Mouse (Mus musculus) heart, embryonic 14.5 days (tissue): ENCODE results near the gene Tbc1d16. TPM values are rescaled to one million over a fixed set of nuclear protein-coding genes. Genes with fewer than 3 reads are reported as not detected.

Experiments used
- ATAC-seq: fragments of 200-750 bp; cut with Nextera tagmentation; 2 replicates; pipeline ENCODE4 v1.8.0; 2017; ENCODE audit warnings: low read depth, moderate TSS enrichment; ENCODE audit not compliant: insufficient number of reproducible peaks, insufficient read depth, low FRiP score
- H3K27ac ChIP-seq, 2 experiments: fragments of 200-500 bp in 1 of 2; fragments of 300-500 bp in 1 of 2; sonication (generic) in 1 of 2; replicated peaks in 1 of 2; 2 replicates each; pipeline ENCODE4 v1.5.1; 2012 to 2014; ENCODE audit warnings: low read depth in 2 of 2, low read length in 2 of 2, control low read depth in 1 of 2, mild to moderate bottlenecking in 1 of 2, mixed read lengths in 1 of 2; ENCODE audit not compliant: control insufficient read depth in 1 of 2, insufficient read depth in 1 of 2
- H3K27me3 ChIP-seq: fragments of 300-500 bp; sonication (generic); 2 replicates; pipeline ENCODE4 v1.6.1; 2014; ENCODE audit warnings: mild to moderate bottlenecking, low read length, control low read depth; ENCODE audit not compliant: control insufficient read depth, insufficient read depth
- H3K36me3 ChIP-seq: fragments of 300-500 bp; sonication (generic); 2 replicates; pipeline ENCODE4 v1.6.1; 2014; ENCODE audit warnings: mild to moderate bottlenecking, control low read depth, low read length, mixed read lengths; ENCODE audit not compliant: control insufficient read depth, insufficient read depth
- H3K4me1 ChIP-seq, 2 experiments: fragments of 200-500 bp in 1 of 2; fragments of 300-500 bp in 1 of 2; sonication (generic) in 1 of 2; 2 replicates each; pipeline ENCODE4 v1.6.1; 2012 to 2014; ENCODE audit warnings: low read length in 2 of 2, control low read depth in 1 of 2, mixed read lengths in 1 of 2; ENCODE audit not compliant: control insufficient read depth in 2 of 2, insufficient read depth in 2 of 2
- H3K4me2 ChIP-seq: fragments of 300-500 bp; sonication (generic); 2 replicates; pipeline ENCODE4 v1.6.1; 2014; ENCODE audit warnings: mild to moderate bottlenecking, low read length
- H3K4me3 ChIP-seq, 2 experiments: fragments of 200-500 bp in 1 of 2; fragments of 300-500 bp in 1 of 2; sonication (generic) in 1 of 2; 2 replicates each; pipeline ENCODE4 v1.5.1; 2012 to 2014; ENCODE audit warnings: low read length in 2 of 2, mild to moderate bottlenecking in 2 of 2, control low read depth in 1 of 2, low read depth in 1 of 2, moderate library complexity in 1 of 2; ENCODE audit not compliant: control insufficient read depth in 1 of 2, insufficient read depth in 1 of 2
- H3K9ac ChIP-seq: fragments of 300-500 bp; sonication (generic); 2 replicates; pipeline ENCODE4 v1.6.1; 2014; ENCODE audit warnings: mild to moderate bottlenecking, low read length
- H3K9me3 ChIP-seq: fragments of 300-500 bp; sonication (generic); 2 replicates; pipeline ENCODE4 v1.6.1; 2016; ENCODE audit warnings: low read length, control low read depth; ENCODE audit not compliant: control insufficient read depth
- WGBS: fragments of 180-500 bp; shearing (Covaris S2); extraction: QIAGEN DNeasy Blood & Tissue Kit; methylation state at CpG from one replicate; pipeline ENCODE4 v1.1.7; 2014; 5-methylcytosine and 5-hydroxymethylcytosine counted together
- polyA plus RNA-seq: library from polyadenylated mRNA; unstranded; fragments of >200 nt; fragmentation: Nextera tagmentation; extraction: Ambion mirVana; gene quantifications from 2 replicates; pipeline ENCODE4 v1.2.1, GENCODE M21; 2014

Gene Tbc1d16
- polyA plus RNA-seq, 1 experiment from 2014 or later: 10.3 TPM

DNA sequence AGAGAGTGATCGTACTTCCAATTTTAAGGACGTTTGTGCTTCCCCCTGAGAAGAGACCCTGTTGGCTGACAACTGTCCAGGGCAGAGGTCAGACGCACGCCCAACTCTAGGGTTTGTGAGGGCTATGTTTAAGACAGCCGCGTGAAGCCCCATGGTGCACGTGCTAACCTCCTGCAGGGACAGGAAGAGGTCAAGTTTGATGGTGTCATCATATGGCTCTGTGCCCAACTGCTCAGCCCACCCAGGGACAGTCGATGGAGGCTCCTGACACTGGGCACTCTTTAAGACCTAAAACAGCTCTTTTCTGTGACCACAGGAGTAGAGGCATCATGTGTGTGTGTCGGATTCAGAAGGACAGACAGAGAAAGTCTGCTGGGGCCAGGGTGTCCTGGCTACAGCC lies 90.1 kb downstream of the Tbc1d16 start:
- H3K27me3 ChIP-seq: no peaks in the 10 kb centered on the region
- no peaks in the 10 kb centered on the region for H3K36me3 ChIP-seq
- no peak overlapping the region for H3K27ac ChIP-seq
- H3K4me1 ChIP-seq: peaks cover 21 to 30% of the 10 kb centered on the region in 2 experiments
- H3K4me3 ChIP-seq: no peak overlapping the region
- ATAC-seq: no peak
- no peak overlapping the region for H3K4me2 ChIP-seq
- WGBS: 72% methylated on average over 9 of the region's 9 CpGs
- no peaks in the 10 kb centered on the region for H3K9me3 ChIP-seq
- no peak overlapping the region for H3K9ac ChIP-seq

GRCm38 (mm10) chr11:119134586-119134985 lies 93.7 kb downstream of the Tbc1d16 start:
- H3K4me2 ChIP-seq: peak overlapping the region; percentile 35
- peak; percentile 45; the same call in 1 of the 2 replicates for ATAC-seq
- H3K4me1 ChIP-seq: peaks cover 20 to 26% of the 10 kb centered on the region in 2 experiments
- H3K36me3 ChIP-seq: no peaks in the 10 kb centered on the region
- WGBS: 8% methylated on average over 17 of the region's 17 CpGs
- H3K9me3 ChIP-seq: no peaks in the 10 kb centered on the region
- H3K9ac ChIP-seq: peak overlapping the region; percentile 25; the same call in 1 of the 2 replicates
- no peak overlapping the region for H3K4me3 ChIP-seq
- no peaks in the 10 kb centered on the region for H3K27me3 ChIP-seq
- H3K27ac ChIP-seq: peak overlapping the region; percentile 70 to 76

DNA sequence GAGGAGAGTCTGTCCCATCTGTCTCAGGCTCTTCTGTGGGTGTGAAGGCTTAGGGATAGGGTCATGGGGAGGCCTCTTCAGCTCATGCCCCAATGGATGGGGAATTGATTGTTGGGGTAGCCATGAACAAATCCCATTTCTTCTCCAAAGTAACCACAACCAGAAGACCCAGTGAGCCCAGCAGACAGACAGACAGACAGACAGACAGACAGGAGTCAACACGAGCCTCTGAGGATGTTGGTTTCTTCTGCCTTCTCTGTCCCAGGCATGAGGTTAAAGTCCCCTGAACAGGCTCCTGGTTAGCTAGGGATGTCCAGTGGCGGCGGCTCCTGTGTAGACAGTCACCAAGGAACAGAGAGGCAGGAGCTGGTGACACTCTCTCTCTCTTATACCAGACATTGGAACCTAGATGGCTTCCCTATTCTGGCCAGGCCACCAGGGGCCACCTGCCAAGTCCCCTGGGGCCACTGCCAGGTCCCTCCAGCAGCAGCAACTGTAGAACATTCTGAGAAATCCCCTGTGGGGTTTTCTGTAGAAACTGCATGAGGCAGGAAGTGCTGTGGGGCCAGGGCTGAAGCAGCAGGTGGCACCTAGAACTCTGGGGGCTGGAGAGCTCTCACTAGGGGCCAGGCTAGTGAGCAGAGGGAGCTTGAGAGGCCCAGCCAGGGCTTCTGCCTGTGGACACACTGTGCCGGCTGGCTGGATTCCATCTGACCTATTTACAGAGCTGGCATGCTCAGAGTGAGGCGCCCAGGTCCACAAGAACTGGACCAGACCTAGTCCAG lies 94.7 kb downstream of the Tbc1d16 start:
- Histone ChIP-seq H3K9me3 (no peaks in the 10 kb centered on the region), H3K4me2 (no peak overlapping the region), H3K27ac (peak overlapping the region; percentile 70 to 76), H3K4me3 (no peak overlapping the region), H3K9ac (peak overlapping the region; percentile 28; the same call in 1 of the 2 replicates), H3K4me1 (peaks cover 29 to 32% of the 10 kb centered on the region in 2 experiments), H3K27me3 (no peaks in the 10 kb centered on the region), H3K36me3 (no peaks in the 10 kb centered on the region)
- WGBS: 56% methylated on average over 5 of the region's 5 CpGs
- peak; percentile 28; the same call in 1 of the 2 replicates for ATAC-seq

- Histone ChIP-seq H3K27me3 (no peaks in the 10 kb centered on the region), H3K9ac (no peak overlapping the region), H3K9me3 (no peaks in the 10 kb centered on the region), H3K4me2 (no peak overlapping the region), H3K36me3 (no peaks in the 10 kb centered on the region), H3K4me3 (no peak overlapping the region), H3K4me1 (peaks cover 41 to 42% of the 10 kb centered on the region in 2 experiments), H3K27ac (no peak overlapping the region)
- no peak for ATAC-seq
- WGBS: 81% methylated on average over 14 of the region's 14 CpGs
Observed at GRCm38 (mm10) chr11:119132198-119133035, 95.9 kb downstream of the Tbc1d16 start.

GRCm38 (mm10) chr11:119130081-119130765 lies 98.1 kb downstream of the Tbc1d16 start:
- H3K27ac ChIP-seq: no peak overlapping the region
- H3K36me3 ChIP-seq: no peaks in the 10 kb centered on the region
- H3K4me3 ChIP-seq: no peak overlapping the region
- H3K4me2 ChIP-seq: peak overlapping the region; percentile 35
- H3K9ac ChIP-seq: peak overlapping the region; percentile 25; the same call in 1 of the 2 replicates
- no peaks in the 10 kb centered on the region for H3K9me3 ChIP-seq
- no peak for ATAC-seq
- no peaks in the 10 kb centered on the region for H3K27me3 ChIP-seq
- 22% methylated on average over 23 of the region's 24 CpGs for WGBS
- H3K4me1 ChIP-seq: peaks cover 58 to 62% of the 10 kb centered on the region in 2 experiments

GRCm38 (mm10) chr11:119129281-119130058 lies 98.8 kb downstream of the Tbc1d16 start:
- no peak overlapping the region for H3K27ac ChIP-seq
- no peak for ATAC-seq
- no peaks in the 10 kb centered on the region for H3K9me3 ChIP-seq
- H3K9ac ChIP-seq: peak overlapping the region; percentile 25; the same call in 1 of the 2 replicates
- H3K4me2 ChIP-seq: peak overlapping the region; percentile 35
- no peaks in the 10 kb centered on the region for H3K36me3 ChIP-seq
- H3K4me3 ChIP-seq: no peak overlapping the region
- 56% methylated on average over 18 of the region's 18 CpGs for WGBS
- H3K27me3 ChIP-seq: no peaks in the 10 kb centered on the region
- peaks cover 51 to 56% of the 10 kb centered on the region in 2 experiments for H3K4me1 ChIP-seq
